Mouse (Mus musculus) small intestine, adult 2 months (tissue): ENCODE data around the gene Ranbp10.

Experiments
- CTCF ChIP-seq: fragments of 200-500 bp; IDR thresholded peaks from 2 replicates; pipeline ENCODE4 v1.5.1; 2012; ENCODE audit warnings: low read depth, mild to moderate bottlenecking, control low read depth, inconsistent platforms, low read length, moderate library complexity, mixed read lengths; ENCODE audit not compliant: insufficient replicate concordance, insufficient read length; ENCODE audit errors: extremely low read depth
- POLR2A ChIP-seq: fragments of 200-500 bp; IDR thresholded peaks from 2 replicates; pipeline ENCODE4 v1.6.1; 2012; ENCODE audit warnings: low read depth, mild to moderate bottlenecking, control low read depth, inconsistent platforms, low read length, moderate library complexity

DNA sequence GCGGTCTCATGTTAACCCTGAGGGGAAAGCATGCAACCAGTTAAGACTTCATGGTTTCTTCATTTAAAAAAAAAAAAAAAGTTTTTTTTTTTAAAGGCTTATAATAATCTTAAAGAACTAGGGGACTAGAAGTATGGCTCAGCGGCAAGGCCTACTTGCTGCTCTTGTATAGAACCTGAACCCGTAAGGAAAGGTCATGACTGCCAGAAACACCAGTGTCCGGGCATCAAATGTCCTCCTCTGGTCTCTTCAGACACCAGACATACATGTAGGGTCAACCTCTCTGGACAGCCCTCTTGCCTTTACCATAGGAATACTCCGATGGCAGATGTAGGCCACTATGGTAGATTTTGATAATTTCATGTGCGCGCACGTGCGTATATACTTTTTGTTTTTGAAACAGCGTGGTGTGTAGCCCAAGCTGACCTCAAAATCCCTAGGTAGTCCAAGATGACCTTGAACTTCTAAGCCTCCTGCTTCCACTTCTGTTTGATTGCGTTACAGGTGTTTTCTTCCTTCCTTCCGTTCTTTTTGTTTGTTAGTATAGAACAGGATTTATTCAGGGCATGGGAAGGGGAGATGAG, 25.1 kb upstream of the Ranbp10 start:
- no peak for TF ChIP-seq POLR2A
- no peak for TF ChIP-seq CTCF
